10 mouse cellular contexts compared by ENCODE assay signal in genomic region chr9:116639597-116640301, GRCm38 (mm10).
DNase-seq lines count a peak whose midpoint lies in the region; ATAC-seq lines count a peak whose summit lies in the region.
"Had no signal": no experiment of that assay in that cellular context is flagged by ENCODE, and none has a peak within 500 bp of the region (broad histone marks: within the 10 kb centered on the region; RNA-seq: fewer than 3 reads in every experiment).

No protein-coding gene starts in this region.

- DNase-seq in forebrain, embryonic 10.5 days (ENCODE audit: extremely low spot score, low spot score), result no peak
- peak; percentile 26 for DNase-seq in testis, postnatal 10 days (ENCODE audit: low spot score)
- no peak for DNase-seq in testis, postnatal 14 days (ENCODE audit: low spot score)
- DNase-seq in hindlimb bud, embryonic 11.5 days (ENCODE audit: extremely low spot score, low read depth, low spot score), result peak; percentile 54
- peak; percentile 57 for DNase-seq in yolk sac, embryonic 10.5 days (ENCODE audit: low spot score)
- no peak for DNase-seq in c-Kit-positive CD71-positive TER-119-positive erythroid progenitor cells, embryonic 14.5 days (ENCODE audit: low spot score)
- DNase-seq: layer of hippocampus, postnatal 36 days; thymus, adult 18-20 months had no signal

- no peak for ATAC-seq in forebrain, embryonic 15.5 days (replicated peaks)
- ATAC-seq in midbrain, embryonic 13.5 days, result no peak

- H3K4me3 ChIP-seq in forebrain, embryonic 10.5 days, result no peak overlapping the region
- no peak overlapping the region for H3K4me3 ChIP-seq in forebrain, embryonic 15.5 days
- no peak overlapping the region for H3K4me3 ChIP-seq in midbrain, embryonic 13.5 days (replicated peaks)

- peak overlapping the region; percentile 42; the same call in 1 of the 2 replicates for H3K27ac ChIP-seq in forebrain, embryonic 10.5 days
- H3K27ac ChIP-seq in forebrain, embryonic 15.5 days (replicated peaks), result no peak overlapping the region
- H3K27ac ChIP-seq in midbrain, embryonic 13.5 days, result no peak overlapping the region

- H3K36me3 ChIP-seq in forebrain, embryonic 10.5 days (replicated peaks), result no peaks in the 10 kb centered on the region
- no peaks in the 10 kb centered on the region for H3K36me3 ChIP-seq in forebrain, embryonic 15.5 days
- H3K36me3 ChIP-seq in midbrain, embryonic 13.5 days, result no peaks in the 10 kb centered on the region

- H3K27me3 ChIP-seq in forebrain, embryonic 10.5 days (ENCODE audit: poor library complexity, severe bottlenecking), result no peaks in the 10 kb centered on the region
- no peaks in the 10 kb centered on the region for H3K27me3 ChIP-seq in forebrain, embryonic 15.5 days
- H3K27me3 ChIP-seq in midbrain, embryonic 13.5 days, result no peaks in the 10 kb centered on the region

- 0 out of 2 replicates have a peak, but pooled peaks cover 3% of the 10 kb centered on the region for H3K9me3 ChIP-seq in forebrain, embryonic 10.5 days
- H3K9me3 ChIP-seq in forebrain, embryonic 15.5 days, result peaks cover 3% of the 10 kb centered on the region; the same call in 1 of the 2 replicates
- H3K9me3 ChIP-seq in midbrain, embryonic 13.5 days, result 0 out of 2 replicates have a peak, but pooled peaks cover 5% of the 10 kb centered on the region

- no peak overlapping the region for H3K4me2 ChIP-seq in forebrain, embryonic 15.5 days (replicated peaks)
- H3K4me2 ChIP-seq in midbrain, embryonic 13.5 days (replicated peaks), result no peak overlapping the region

- 62% methylated on average over 8 of the region's 8 CpGs for WGBS in forebrain, embryonic 10.5 days
- 55% methylated on average over 8 of the region's 8 CpGs for WGBS in forebrain, embryonic 15.5 days
- 62% methylated on average over 8 of the region's 8 CpGs for WGBS in midbrain, embryonic 13.5 days

- H3K9ac ChIP-seq in forebrain, embryonic 15.5 days (replicated peaks), result no peak overlapping the region
- H3K9ac ChIP-seq in midbrain, embryonic 13.5 days (replicated peaks), result no peak overlapping the region

- H3K4me1 ChIP-seq in forebrain, embryonic 10.5 days, result peaks cover 14% of the 10 kb centered on the region
- no peaks in the 10 kb centered on the region for H3K4me1 ChIP-seq in forebrain, embryonic 15.5 days
- peaks cover 10% of the 10 kb centered on the region; the same call in 1 of the 2 replicates for H3K4me1 ChIP-seq in midbrain, embryonic 13.5 days (replicated peaks)

Comparison
In these comparisons a context has a peak if more than half of its experiments do, and no peak if none do; other contexts are left out.
1. DNase-seq: peak in testis, postnatal 10 days (single experiment), hindlimb bud, embryonic 11.5 days (single experiment) and yolk sac, embryonic 10.5 days (single experiment); none in forebrain, embryonic 10.5 days (single experiment), testis, postnatal 14 days (single experiment) and c-Kit-positive CD71-positive TER-119-positive erythroid progenitor cells, embryonic 14.5 days (single experiment).